Mouse (Mus musculus) midbrain, postnatal 0 days (tissue): Measurements from ENCODE around the gene Dusp8. TPM values are rescaled to one million over a fixed set of nuclear protein-coding genes. Genes with fewer than 3 reads are reported as not detected.

ENCODE experiments used
- ATAC-seq: fragments of 200-750 bp; cut with Nextera tagmentation; 2 replicates; pipeline ENCODE4 v1.8.0; 2017; ENCODE audit warnings: moderate number of reproducible peaks, mild to moderate bottlenecking, moderate TSS enrichment, moderate library complexity; ENCODE audit not compliant: low FRiP score
- DNase-seq: peaks from one replicate; pipeline ENCODE4 v3.0.0-alpha.2; 2015; ENCODE audit warnings: low spot score
- H3K27ac ChIP-seq: fragments of 300-500 bp; sonication (generic); 2 replicates; pipeline ENCODE4 v1.5.1; 2014; ENCODE audit warnings: low read depth, mild to moderate bottlenecking, low read length, mixed read lengths
- H3K27me3 ChIP-seq: fragments of 300-500 bp; sonication (generic); 2 replicates; pipeline ENCODE4 v1.6.1; 2014; ENCODE audit warnings: low read length, control low read depth, mixed read lengths; ENCODE audit not compliant: insufficient read depth
- H3K36me3 ChIP-seq: fragments of 300-500 bp; sonication (generic); 2 replicates; pipeline ENCODE4 v1.6.1; 2014; ENCODE audit warnings: low read length, control low read depth, mixed read lengths; ENCODE audit not compliant: insufficient read depth
- H3K4me1 ChIP-seq: fragments of 300-500 bp; sonication (generic); 2 replicates; pipeline ENCODE4 v1.6.1; 2014; ENCODE audit warnings: mild to moderate bottlenecking, control low read depth, antibody characterized with exemption, low read length, mixed read lengths; ENCODE audit not compliant: insufficient read depth
- H3K4me2 ChIP-seq: fragments of 300-500 bp; sonication (generic); 2 replicates; pipeline ENCODE4 v1.6.1; 2014; ENCODE audit warnings: low read depth, mild to moderate bottlenecking, low read length, mixed read lengths; ENCODE audit not compliant: poor library complexity, severe bottlenecking
- H3K4me3 ChIP-seq: fragments of 300-500 bp; sonication (generic); 2 replicates; pipeline ENCODE4 v1.5.1; 2014; ENCODE audit warnings: low read depth, mild to moderate bottlenecking, low read length, moderate library complexity
- H3K9ac ChIP-seq: fragments of 300-500 bp; sonication (generic); replicated peaks from 2 replicates; pipeline ENCODE4 v1.6.1; 2014; ENCODE audit warnings: mild to moderate bottlenecking, low read length, moderate library complexity, mixed read lengths; ENCODE audit not compliant: poor library complexity, severe bottlenecking
- H3K9me3 ChIP-seq: fragments of 300-500 bp; sonication (generic); 2 replicates; pipeline ENCODE4 v1.6.1; 2016; ENCODE audit warnings: low read length, control low read depth
- CTCF ChIP-seq: IDR thresholded peaks from 2 replicates; pipeline ENCODE4 v1.5.1; 2016; ENCODE audit warnings: antibody characterized with exemption, mild to moderate bottlenecking
- WGBS: fragments of 180-500 bp; shearing (Covaris S2); extraction: QIAGEN DNeasy Blood & Tissue Kit; methylation state at CpG from one replicate; pipeline ENCODE4 v1.1.7; 2014; 5-methylcytosine and 5-hydroxymethylcytosine counted together
- polyA plus RNA-seq: library from polyadenylated mRNA; unstranded; fragments of >200 nt; fragmentation: Nextera tagmentation; extraction: Ambion mirVana; gene quantifications from 2 replicates; pipeline ENCODE4 v1.2.1, GENCODE M21; 2015
- total RNA-seq: library from RNA; depleted of rRNA; stranded (reverse); fragments of >200 nt; gene quantifications from 2 replicates; pipeline ENCODE4 v1.2.3, GENCODE M21; 2014

Gene Dusp8
- total and polyA plus RNA-seq, 2 experiments from 2014 or later: 94.2 to 144 TPM

- H3K36me3 ChIP-seq: peaks cover 26% of the 10 kb centered on the region
- H3K4me3 ChIP-seq: no peak overlapping the region
- no peak overlapping the region for H3K4me2 ChIP-seq
- H3K9ac ChIP-seq: no peak overlapping the region
- 59% methylated on average over 3 of the region's 3 CpGs for WGBS
- no peaks in the 10 kb centered on the region for H3K27me3 ChIP-seq
- no peak for ATAC-seq
- peak; percentile 52 for DNase-seq
- H3K27ac ChIP-seq: peak overlapping the region; percentile 18; the same call in 1 of the 2 replicates
- no peaks in the 10 kb centered on the region for H3K4me1 ChIP-seq
- no peak for TF ChIP-seq CTCF
- no peaks in the 10 kb centered on the region for H3K9me3 ChIP-seq
These were observed 18.5 kb downstream of the Dusp8 start for GRCm38 (mm10) chr7:142077138-142077537.

- WGBS: 80% methylated on average over 8 of the region's 8 CpGs
- Histone ChIP-seq H3K4me1 (peaks cover 3% of the 10 kb centered on the region; the same call in 1 of the 2 replicates), H3K4me3 (no peak overlapping the region), H3K9ac (no peak overlapping the region), H3K27ac (no peak overlapping the region), H3K36me3 (0 out of 2 replicates have a peak, but pooled peaks cover 2% of the 10 kb centered on the region), H3K9me3 (no peaks in the 10 kb centered on the region), H3K4me2 (no peak overlapping the region), H3K27me3 (no peaks in the 10 kb centered on the region)
- DNase-seq (no peak), ATAC-seq (no peak)
- TF ChIP-seq CTCF: no peak
These were observed 21.3 kb downstream of the Dusp8 start for GRCm38 (mm10) chr7:142074146-142074886.

GRCm38 (mm10) chr7:142071717-142072116 lies 23.9 kb downstream of the Dusp8 start:
- no peaks in the 10 kb centered on the region for H3K36me3 ChIP-seq
- no peaks in the 10 kb centered on the region for H3K9me3 ChIP-seq
- ATAC-seq (no peak), DNase-seq (no peak)
- peaks cover 3% of the 10 kb centered on the region; the same call in 1 of the 2 replicates for H3K4me1 ChIP-seq
- H3K27ac ChIP-seq: no peak overlapping the region
- TF ChIP-seq CTCF: no peak
- H3K4me3 ChIP-seq: no peak overlapping the region
- no peaks in the 10 kb centered on the region for H3K27me3 ChIP-seq
- H3K4me2 ChIP-seq: no peak overlapping the region
- H3K9ac ChIP-seq: no peak overlapping the region

DNA sequence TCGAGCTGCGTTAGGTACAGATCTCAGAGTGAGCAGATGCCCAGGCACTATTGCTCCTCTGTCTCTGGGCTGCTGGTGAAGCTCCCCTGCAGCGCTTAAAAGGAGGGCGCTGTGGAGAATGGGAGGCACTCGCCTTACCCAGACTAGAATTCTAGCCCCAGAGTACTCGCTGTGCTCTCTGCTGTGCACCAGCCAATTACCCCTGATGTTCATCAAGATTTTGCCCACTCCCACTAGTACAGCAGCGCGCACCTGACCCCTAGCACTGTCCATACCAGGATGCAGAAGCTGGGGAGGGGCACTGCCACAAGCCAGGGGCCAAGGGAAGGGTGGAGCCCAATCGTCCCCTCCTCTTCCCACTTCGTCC lies 24.4 kb downstream of the Dusp8 start:
- ATAC-seq (0 out of 2 replicates have a peak, but pooled peaks have one; percentile 31), DNase-seq (no peak)
- Histone ChIP-seq H3K9ac (peak overlapping the region; percentile 5; the same call in 1 of the 2 replicates), H3K9me3 (no peaks in the 10 kb centered on the region), H3K36me3 (no peaks in the 10 kb centered on the region), H3K4me1 (peaks cover 3% of the 10 kb centered on the region; the same call in 1 of the 2 replicates), H3K27me3 (no peaks in the 10 kb centered on the region), H3K27ac (no peak overlapping the region), H3K4me2 (peak overlapping the region; percentile 45), H3K4me3 (peak overlapping the region; percentile 14; the same call in 1 of the 2 replicates)
- no peak for TF ChIP-seq CTCF
- WGBS: 4% methylated on average over 9 of the region's 10 CpGs

- peak; percentile 90 for TF ChIP-seq CTCF
- DNase-seq (peak; percentile 77), ATAC-seq (peak; percentile 72; the same call in 1 of the 2 replicates)
- Histone ChIP-seq H3K4me1 (peaks cover 3% of the 10 kb centered on the region; the same call in 1 of the 2 replicates), H3K9me3 (no peaks in the 10 kb centered on the region), H3K9ac (peak overlapping the region; percentile 5; the same call in 1 of the 2 replicates), H3K36me3 (no peaks in the 10 kb centered on the region), H3K4me2 (peak overlapping the region; percentile 45), H3K27me3 (no peaks in the 10 kb centered on the region), H3K4me3 (peak overlapping the region; percentile 14; the same call in 1 of the 2 replicates), H3K27ac (no peak overlapping the region)
- WGBS: 15% methylated on average over 13 of the region's 13 CpGs
These were observed 25.0 kb downstream of the Dusp8 start for GRCm38 (mm10) chr7:142070458-142071211.
